Mouse (Mus musculus): Measurements from ENCODE around the gene Col5a3.

GRCm38 (mm10) chr9:20814521-20815272 is at the start of gene Col5a3:
- TF ChIP-seq CTCF (IDR thresholded peaks at IDR 0.05; ENCODE audit: low read depth) = no peak
- TF ChIP-seq EP300 (IDR thresholded peaks at IDR 0.05; ENCODE audit: low read depth) = no peak

Measured in liver, embryonic 14.5 days (tissue).